Mouse (Mus musculus) monocyte, adult 59 days (primary cell): ENCODE results near the gene Nlrp4b. TPM values are rescaled to one million over a fixed set of nuclear protein-coding genes. Genes with fewer than 3 reads are reported as not detected.

Experiments
- total RNA-seq, 2 experiments: library from RNA; stranded (reverse); gene quantifications; one replicate each; pipeline ENCODE4 v1.2.4; 2023

Nlrp4b gene
- not detected for total RNA-seq

DNA sequence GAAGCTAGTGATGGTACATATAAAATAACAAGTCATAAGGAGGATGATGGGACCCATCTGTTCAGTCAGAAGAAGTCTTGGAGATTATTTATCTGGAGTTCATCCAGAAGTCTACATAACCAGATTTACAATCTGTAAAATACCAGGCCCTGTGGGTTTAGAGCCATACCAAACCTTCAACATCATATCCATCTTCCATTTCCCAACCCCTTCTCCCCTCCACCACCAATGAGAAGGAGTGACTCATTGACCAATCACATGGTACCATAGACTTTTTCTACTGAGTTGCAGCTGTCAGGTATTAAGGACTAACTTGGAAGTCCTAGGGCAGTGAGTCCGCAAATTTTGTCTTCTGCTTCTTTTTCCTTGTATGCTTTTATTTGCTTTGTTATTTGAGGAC is at the start of gene Nlrp4b:
Gene Nlrp4b (plus strand): TSS at position 301 of the 400 bp plus-strand sequence.

DNA sequence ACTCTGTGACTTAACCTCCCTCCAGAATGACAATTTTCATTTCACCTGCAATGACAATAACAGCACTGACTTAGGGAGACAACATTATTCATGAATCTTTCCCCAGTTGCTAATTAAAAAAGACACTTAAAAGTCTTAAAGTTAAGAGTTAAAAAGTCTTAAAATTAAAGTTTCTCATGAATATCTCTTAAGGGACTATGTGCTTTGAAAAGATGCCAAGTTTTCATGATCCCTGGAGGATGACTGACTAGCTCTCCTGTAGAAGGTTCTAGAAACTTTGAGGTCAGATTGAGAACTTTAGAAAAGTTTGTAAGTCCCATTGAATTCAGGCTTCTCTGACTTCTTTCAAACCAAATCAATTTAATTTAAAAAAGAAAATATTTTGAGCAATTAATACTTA is 66.7 kb downstream of the Nlrp4b start, which contains the start of gene Vmn1r71:
Gene Vmn1r71 (minus strand): TSS at position 101 of the 400 bp plus-strand sequence.

Other genes with a start within 250 kb of the Nlrp4b start
- gene Vmn1r67, start 244.5 kb upstream of the Nlrp4b start, total RNA-seq = not detected
- under 1 TPM; 0.10 to 0.15 TPM for gene Zik1, start 192.4 kb upstream of the Nlrp4b start, total RNA-seq
- not detected for gene Vmn1r68, start 129.3 kb upstream of the Nlrp4b start, total RNA-seq
- gene Vmn1r69, start 74.1 kb upstream of the Nlrp4b start, total RNA-seq = not detected
- not detected for gene Vmn1r70, start 56.3 kb upstream of the Nlrp4b start, total RNA-seq
- gene Vmn1r71, start 66.6 kb downstream of the Nlrp4b start, total RNA-seq = not detected
- not detected for gene Zscan4b, start 217.3 kb downstream of the Nlrp4b start, total RNA-seq